Mouse (Mus musculus): Measurements from ENCODE around the gene Zcchc4.

- TF ChIP-seq POLR2A (IDR thresholded peaks at IDR 0.05; ENCODE audit: insufficient read depth, low read depth, low read length) (no peak), CTCF (IDR thresholded peaks at IDR 0.05) (no peak), EP300 (IDR thresholded peaks at IDR 0.05; ENCODE audit: insufficient read depth, low read depth, low read length) (no peak)
Observed at GRCm38 (mm10) chr5:52741391-52742111, 33.7 kb upstream of the Zcchc4 start, which contains the start of gene Pi4k2b.
